Comparison of ENCODE assay signal across 9 mouse cellular contexts in the genomic region with DNA sequence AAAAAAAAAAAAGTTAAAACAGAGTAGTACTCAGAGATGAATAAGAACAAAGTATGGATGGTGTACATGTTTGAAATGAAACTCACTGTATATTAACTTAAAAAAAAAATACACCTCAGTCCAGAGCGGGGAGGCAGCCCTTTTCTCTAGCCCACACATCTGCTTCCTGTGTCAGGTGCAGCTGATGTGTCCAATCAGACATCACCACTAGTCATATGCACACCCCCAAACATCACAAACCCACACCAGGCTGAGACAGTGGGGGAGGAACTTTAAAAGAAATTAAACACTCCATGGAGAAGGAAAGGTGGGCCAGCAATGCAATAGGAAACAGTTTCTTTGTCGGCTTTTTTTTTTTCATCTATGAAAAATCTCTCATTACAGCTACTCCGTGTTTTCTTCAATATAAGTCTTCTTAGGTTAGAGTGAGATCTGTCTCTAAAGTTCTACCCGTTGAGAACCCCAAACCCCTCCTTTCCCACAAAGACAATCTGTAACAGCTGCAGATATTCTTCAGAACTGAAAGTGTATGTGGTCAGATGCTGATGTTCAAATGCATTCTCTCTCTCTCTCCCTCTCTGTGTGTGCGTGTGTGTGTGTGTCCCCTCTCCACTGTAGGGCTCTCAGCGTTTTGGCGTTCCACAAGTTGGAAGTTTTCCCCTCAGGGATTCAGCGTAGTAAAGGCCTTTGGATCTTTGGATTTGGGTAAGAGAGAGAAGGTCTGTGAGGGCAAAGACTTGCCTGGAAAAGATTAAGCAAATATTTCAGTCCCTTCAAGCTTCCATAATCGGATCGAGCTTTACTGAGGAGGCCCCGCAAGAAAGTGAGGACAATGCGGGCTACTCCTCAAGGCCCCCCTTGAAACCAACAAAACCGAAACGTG. TPM values are rescaled to one million over a fixed set of nuclear protein-coding genes. Genes with fewer than 3 reads are reported as not detected.
DNase-seq lines count a peak whose midpoint lies in the region; ATAC-seq and TF ChIP-seq lines count a peak whose summit lies in the region.
"Had no signal": no experiment of that assay in that cellular context is flagged by ENCODE, and none has a peak within 500 bp of the region (broad histone marks: within the 10 kb centered on the region; RNA-seq: fewer than 3 reads in every experiment).

No protein-coding gene starts in this region.

- DNase-seq in heart, adult 9 months (ENCODE audit: low spot score in 2 of 2): no peak
- peak; percentile 11 to 24 for DNase-seq in CD8-positive naive resting alpha-beta T cell, adult 2 months (ENCODE audit: low read depth in 2 of 2, low spot score in 2 of 2)
- no peak for DNase-seq in liver, embryonic 14.5 days (ENCODE audit: low read depth in 3 of 3, low spot score in 3 of 3)
- no peak for DNase-seq in stomach, postnatal 0 days (ENCODE audit: low spot score)
- DNase-seq in layer of hippocampus, adult 18-20 months (ENCODE audit: low spot score in 2 of 2): no peak
- no peak for DNase-seq in gastrocnemius, adult 18-20 months (ENCODE audit: low spot score)

- TF ChIP-seq EP300 in liver, embryonic 14.5 days (IDR thresholded peaks at IDR 0.05; ENCODE audit: low read depth): no peak
- TF ChIP-seq EP300 in stomach, postnatal 0 days (optimal IDR thresholded peaks at IDR 0.05): no peak

- H3K4me1 ChIP-seq in heart, embryonic 11.5 days (ENCODE audit: control insufficient read depth, insufficient read depth, low read length): peaks cover 4% of the 10 kb centered on the region; the same call in 1 of the 2 replicates
- H3K4me1 ChIP-seq in forebrain, embryonic 13.5 days: peaks cover 21% of the 10 kb centered on the region
- H3K4me1 ChIP-seq in liver, embryonic 14.5 days (replicated peaks; ENCODE audit: control insufficient read depth in 2 of 2, insufficient read depth in 2 of 2, low read length in 1 of 2): peaks cover 2 to 12% of the 10 kb centered on the region in 2 experiments; a peak in 3 of 4 replicates
- H3K4me1 ChIP-seq in stomach, postnatal 0 days (replicated peaks; ENCODE audit: control insufficient read depth, insufficient read depth): 0 out of 2 replicates have a peak, but pooled peaks cover 4% of the 10 kb centered on the region

- WGBS in heart, embryonic 11.5 days (ENCODE audit: insufficient replicate concordance): 22% methylated on average over 14 of the region's 14 CpGs
- 21% methylated on average over 14 of the region's 14 CpGs for WGBS in forebrain, embryonic 13.5 days
- WGBS in liver, embryonic 14.5 days (ENCODE audit: insufficient replicate concordance): 14% methylated on average over 14 of the region's 14 CpGs
- WGBS in stomach, postnatal 0 days: 15% methylated on average over 14 of the region's 14 CpGs

- H3K27ac ChIP-seq in heart, embryonic 11.5 days (ENCODE audit: low read depth, low read length): no peak overlapping the region; the same call in 1 of the 2 replicates
- H3K27ac ChIP-seq in forebrain, embryonic 13.5 days: peak overlapping the region; percentile 8; the same call in 1 of the 2 replicates
- H3K27ac ChIP-seq in liver, embryonic 14.5 days: no peak overlapping the region; the same call in 1 of the 2 replicates
- H3K27ac ChIP-seq in stomach, postnatal 0 days (replicated peaks): peak overlapping the region; percentile 8; the same call in 1 of the 2 replicates

- ATAC-seq in heart, embryonic 11.5 days (replicated peaks; ENCODE audit: insufficient number of reproducible peaks, low FRiP score, low TSS enrichment): no peak
- ATAC-seq in forebrain, embryonic 13.5 days: peak; percentile 1; the same call in 1 of the 2 replicates
- no peak for ATAC-seq in liver, embryonic 14.5 days (ENCODE audit: insufficient read depth)
- no peak; the same call in 1 of the 2 replicates for ATAC-seq in stomach, postnatal 0 days (ENCODE audit: low FRiP score, low TSS enrichment)

- H3K27me3 ChIP-seq in heart, embryonic 11.5 days (ENCODE audit: control insufficient read depth, insufficient read depth, low read length): no peaks in the 10 kb centered on the region
- no peaks in the 10 kb centered on the region for H3K27me3 ChIP-seq in forebrain, embryonic 13.5 days
- H3K27me3 ChIP-seq in liver, embryonic 14.5 days (ENCODE audit: control insufficient read depth, insufficient read depth, low read length): no peaks in the 10 kb centered on the region
- H3K27me3 ChIP-seq in stomach, postnatal 0 days (ENCODE audit: control insufficient read depth, insufficient read depth, low read length): no peaks in the 10 kb centered on the region
- H3K27me3 ChIP-seq: Patski had no signal

- H3K4me3 ChIP-seq in heart, embryonic 11.5 days (ENCODE audit: low read depth, low read length): peak overlapping the region; percentile 79
- peak overlapping the region; percentile 68 for H3K4me3 ChIP-seq in forebrain, embryonic 13.5 days
- H3K4me3 ChIP-seq in liver, embryonic 14.5 days (ENCODE audit: insufficient read depth in 1 of 2, low read depth in 2 of 2, low read length in 2 of 2): peak overlapping the region; percentile 74 to 95
- peak overlapping the region; percentile 74 for H3K4me3 ChIP-seq in stomach, postnatal 0 days (ENCODE audit: low read depth, low read length)

- H3K9ac ChIP-seq in heart, embryonic 11.5 days (ENCODE audit: low read depth, low read length): peak overlapping the region; percentile 79
- peak overlapping the region; percentile 68 for H3K9ac ChIP-seq in forebrain, embryonic 13.5 days
- H3K9ac ChIP-seq in liver, embryonic 14.5 days (replicated peaks): peak overlapping the region; percentile 77
- H3K9ac ChIP-seq in stomach, postnatal 0 days (ENCODE audit: low read length): peak overlapping the region; percentile 75

- H3K9me3 ChIP-seq in heart, embryonic 11.5 days (replicated peaks; ENCODE audit: control insufficient read depth, low read length): no peaks in the 10 kb centered on the region
- H3K9me3 ChIP-seq in forebrain, embryonic 13.5 days (replicated peaks): no peaks in the 10 kb centered on the region
- H3K9me3 ChIP-seq in liver, embryonic 14.5 days (ENCODE audit: control insufficient read depth, low read length): no peaks in the 10 kb centered on the region
- no peaks in the 10 kb centered on the region for H3K9me3 ChIP-seq in stomach, postnatal 0 days (ENCODE audit: control insufficient read depth, low read length)

- no peaks in the 10 kb centered on the region for H3K36me3 ChIP-seq in heart, embryonic 11.5 days (ENCODE audit: control insufficient read depth, insufficient read depth, low read length)
- H3K36me3 ChIP-seq in forebrain, embryonic 13.5 days (ENCODE audit: poor library complexity, severe bottlenecking): peaks cover 31% of the 10 kb centered on the region
- H3K36me3 ChIP-seq in liver, embryonic 14.5 days (replicated peaks; ENCODE audit: control insufficient read depth, insufficient read depth, low read depth): no peaks in the 10 kb centered on the region
- peaks cover 10% of the 10 kb centered on the region for H3K36me3 ChIP-seq in stomach, postnatal 0 days (ENCODE audit: control insufficient read depth, insufficient read depth, low read length)

- peak overlapping the region; percentile 64 for H3K4me2 ChIP-seq in heart, embryonic 11.5 days
- H3K4me2 ChIP-seq in forebrain, embryonic 13.5 days: peak overlapping the region; percentile 82
- H3K4me2 ChIP-seq in liver, embryonic 14.5 days (ENCODE audit: low read depth): peak overlapping the region; percentile 78
- H3K4me2 ChIP-seq in stomach, postnatal 0 days (replicated peaks; ENCODE audit: low read depth): peak overlapping the region; percentile 53

- no peak for TF ChIP-seq CTCF in liver, embryonic 14.5 days (IDR thresholded peaks at IDR 0.05; ENCODE audit: low read depth)
- no peak for TF ChIP-seq CTCF in stomach, postnatal 0 days (IDR thresholded peaks at IDR 0.05; ENCODE audit: low read depth)

RNA-seq across cellular contexts. Expression of a gene that starts 0.7 kb away (rescaled TPM):
- polyA plus RNA-seq in heart, embryonic 11.5 days (2014; fragmentation: Nextera tagmentation; extraction: Ambion mirVana): 33.7 and 47.8 TPM in 2 replicates
- 45.0 and 48.7 TPM in 2 replicates for polyA plus RNA-seq in forebrain, embryonic 13.5 days (2015; fragmentation: Nextera tagmentation; extraction: Ambion mirVana)
- polyA plus RNA-seq in liver, embryonic 14.5 days (2012; rRNA removed): 5.6 and 5.7 TPM in 2 replicates
- polyA plus RNA-seq in liver, embryonic 14.5 days (2014; fragmentation: Nextera tagmentation; extraction: Ambion mirVana): 8.4 TPM in 2 replicates
- 25.5 and 27.6 TPM in 2 replicates for polyA plus RNA-seq in stomach, postnatal 0 days (2015; fragmentation: Nextera tagmentation; extraction: Ambion mirVana)
- total RNA-seq in layer of hippocampus, adult 18-20 months (2021): 10 to 100 TPM; 86.9 to 92.4 TPM
- 10 to 100 TPM; 72.7 to 73.2 TPM for total RNA-seq in gastrocnemius, adult 18-20 months (2021)

RNA-seq across cellular contexts. Expression of a gene that starts 49.1 kb away (rescaled TPM):
- 76.3 and 82.0 TPM in 2 replicates for polyA plus RNA-seq in heart, embryonic 11.5 days (2014; fragmentation: Nextera tagmentation; extraction: Ambion mirVana)
- polyA plus RNA-seq in forebrain, embryonic 13.5 days (2015; fragmentation: Nextera tagmentation; extraction: Ambion mirVana): 52.3 and 79.6 TPM in 2 replicates
- 126 and 227 TPM in 2 replicates for polyA plus RNA-seq in liver, embryonic 14.5 days (2012; rRNA removed)
- polyA plus RNA-seq in liver, embryonic 14.5 days (2014; fragmentation: Nextera tagmentation; extraction: Ambion mirVana): 38.4 and 42.3 TPM in 2 replicates
- 66.6 and 71.4 TPM in 2 replicates for polyA plus RNA-seq in stomach, postnatal 0 days (2015; fragmentation: Nextera tagmentation; extraction: Ambion mirVana)
- 10 to 100 TPM; 14.5 to 15.6 TPM for total RNA-seq in layer of hippocampus, adult 18-20 months (2021)
- 10 to 100 TPM; 13.1 to 20.4 TPM for total RNA-seq in gastrocnemius, adult 18-20 months (2021)

Comparison
In these comparisons a context has a peak if more than half of its experiments do, and no peak if none do; other contexts are left out.
1. H3K27ac ChIP-seq: peak in forebrain, embryonic 13.5 days (single experiment) and stomach, postnatal 0 days (single experiment); none in heart, embryonic 11.5 days (single experiment) and liver, embryonic 14.5 days (single experiment).
2. DNase-seq: peak in CD8-positive naive resting alpha-beta T cell, adult 2 months (2 of 2); none in heart, adult 9 months (0 of 2), liver, embryonic 14.5 days (0 of 3), stomach, postnatal 0 days (single experiment), layer of hippocampus, adult 18-20 months (0 of 2) and gastrocnemius, adult 18-20 months (single experiment).
3. Peak in every context shown above with its lines, with median percentiles within 50 percentile points of each other: H3K4me2 ChIP-seq, H3K4me3 ChIP-seq and H3K9ac ChIP-seq.